Mouse (Mus musculus) lung, postnatal 25 days (tissue): ENCODE results near the gene Ly6g.
"Not testable (repeated sequence)": the region's sequence is repeated elsewhere in the genome, so short reads cannot be mapped to it uniquely, and the experiment has no call there.

Experiments
- DNase-seq: peaks from one replicate; pipeline ENCODE4 v3.0.0; 2022; ENCODE audit warnings: low spot score

Gene Ly6g

DNA sequence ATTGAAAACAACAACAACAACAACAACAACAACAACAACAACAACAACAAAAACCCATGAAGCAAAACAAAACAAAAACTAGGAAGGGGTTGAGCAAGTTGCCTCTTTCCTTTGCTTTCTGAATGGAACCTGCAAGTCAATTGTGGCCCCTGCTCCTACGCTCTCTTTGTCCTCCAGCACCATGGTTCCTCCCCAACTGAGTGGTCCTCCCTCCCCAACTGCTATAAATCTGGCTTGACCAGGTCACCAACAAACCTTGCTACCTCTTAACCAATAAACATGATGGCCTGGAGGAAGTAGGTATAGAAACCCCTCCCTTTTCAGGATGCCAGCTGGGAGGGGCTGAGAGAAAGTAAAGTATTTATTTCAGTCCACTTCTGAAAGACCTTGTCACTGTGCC lies at the start of gene Ly6g:
Ly6g (plus strand) TSS at position 301 of the 400 bp plus-strand sequence.
- no peak for DNase-seq

DNA sequence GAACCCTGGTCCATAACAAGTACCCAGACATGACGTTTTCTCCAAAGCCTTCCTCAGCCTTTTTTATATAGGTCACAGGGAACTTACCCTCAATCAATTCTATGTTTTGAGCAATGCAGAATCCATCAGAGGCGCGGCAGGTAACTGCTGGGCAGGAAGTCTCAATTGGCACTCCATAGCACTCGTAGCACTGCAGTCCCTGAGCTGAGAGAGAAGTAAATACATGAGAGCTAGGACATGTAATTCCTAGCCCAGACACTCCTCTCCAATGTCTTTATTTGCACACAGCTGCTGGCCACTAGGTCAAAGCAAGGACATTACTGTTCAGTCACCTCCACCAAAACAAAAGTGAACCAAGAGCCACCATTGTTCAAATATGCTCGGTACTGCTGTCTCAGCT lies 44.6 kb upstream of the Ly6g start:
- DNase-seq = not testable (repeated sequence)

DNA sequence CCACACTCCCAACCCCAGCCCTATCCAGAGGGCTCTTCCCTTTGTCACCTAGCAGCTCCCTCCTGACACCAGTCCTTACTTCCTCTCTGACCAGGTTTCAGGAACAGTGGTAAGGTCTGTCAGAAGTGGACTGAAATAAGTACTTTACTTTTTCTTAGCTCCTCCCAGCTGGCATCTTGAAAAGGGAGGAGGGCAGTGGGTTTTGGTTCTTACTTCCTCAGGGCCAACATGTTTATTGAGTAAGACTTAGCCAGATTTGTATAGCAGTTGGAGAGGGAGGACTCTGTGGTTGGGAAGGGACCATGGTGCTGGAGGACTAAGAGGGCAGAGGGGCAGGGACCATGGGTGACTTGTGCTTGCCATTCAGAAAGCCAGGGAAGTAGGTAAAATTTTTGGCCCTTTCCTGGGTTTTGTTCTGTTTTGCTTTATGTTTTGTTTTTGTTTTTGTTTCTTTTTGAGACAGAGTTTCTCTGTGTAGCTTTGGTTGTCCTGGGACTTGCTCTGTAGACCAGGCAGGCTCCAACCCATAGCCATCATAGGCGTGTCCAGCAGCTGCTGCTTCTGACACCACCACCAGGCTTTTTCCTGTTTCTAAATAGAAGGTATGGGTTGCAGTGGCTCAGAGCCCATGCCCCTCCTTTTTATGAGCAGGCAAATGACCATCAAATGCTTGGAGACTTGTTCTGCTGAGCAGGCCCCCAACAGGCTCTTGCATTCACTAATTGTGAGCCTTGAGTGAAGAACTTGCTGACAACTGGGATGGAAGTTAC lies 43.0 kb upstream of the Ly6g start, which contains the start of gene Ly6c2:
Ly6c2 (minus strand) TSS at position 110 of the 770 bp plus-strand sequence.
- DNase-seq = not testable (repeated sequence)

DNA sequence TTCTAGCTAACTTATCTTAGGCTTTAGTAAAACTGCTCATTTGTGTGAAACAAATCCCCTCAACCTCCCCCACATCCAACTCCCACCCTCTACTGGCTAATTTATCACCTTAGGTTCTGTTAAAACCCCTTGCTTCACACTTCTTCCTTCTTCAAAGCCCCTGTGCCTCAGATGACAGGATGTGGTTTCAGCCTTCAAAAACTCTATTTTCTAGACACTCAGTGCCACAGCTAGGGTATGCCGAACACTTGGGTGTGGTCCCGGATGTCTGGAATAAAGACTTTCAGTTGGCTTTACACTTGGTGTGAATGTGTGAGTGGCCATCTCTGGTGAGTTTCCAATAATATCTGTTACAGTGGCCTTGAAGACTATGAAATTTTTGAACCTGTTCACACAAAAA lies 38.5 kb upstream of the Ly6g start:
- DNase-seq = peak; percentile 41

DNA sequence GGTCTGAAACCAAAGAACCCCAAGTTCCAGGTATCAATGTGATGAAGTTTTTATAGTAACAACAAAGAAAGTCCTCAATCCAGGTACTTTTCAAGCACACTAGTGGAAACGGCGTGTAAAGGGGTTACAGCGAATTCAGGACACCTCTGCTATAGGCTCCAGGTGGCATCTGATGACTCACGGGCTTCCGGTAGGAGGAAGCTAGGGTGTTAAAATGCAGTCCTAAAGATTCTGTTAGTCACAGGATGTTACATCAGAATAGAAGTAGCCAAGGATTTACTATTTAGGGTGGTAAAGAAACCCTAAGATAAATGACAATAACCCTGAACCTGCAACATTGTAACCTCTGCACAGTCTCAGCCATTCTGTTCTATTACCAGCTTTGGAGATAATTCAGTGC lies 37.6 kb upstream of the Ly6g start:
- DNase-seq = not testable (repeated sequence)

DNA sequence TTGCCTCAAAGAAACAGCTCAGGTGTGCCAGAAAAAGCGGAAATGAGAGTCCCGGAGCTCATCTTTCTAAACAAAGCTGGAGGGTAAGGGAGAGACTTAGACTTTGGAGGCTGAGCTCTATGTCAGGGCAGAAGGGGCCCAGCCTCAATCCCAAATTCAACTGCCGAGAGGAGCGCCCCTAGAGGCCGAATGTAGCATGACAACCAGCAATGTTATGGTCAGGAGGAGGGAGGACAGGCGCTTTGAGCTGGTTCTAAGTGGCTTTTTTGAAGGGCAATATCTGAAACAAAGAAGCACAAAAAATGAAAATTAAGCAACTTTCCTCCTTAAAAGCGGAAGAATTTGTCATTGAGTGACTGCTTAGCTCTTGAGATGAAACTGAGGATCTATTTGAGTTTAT lies 36.3 kb upstream of the Ly6g start:
- DNase-seq = peak; percentile 29

DNA sequence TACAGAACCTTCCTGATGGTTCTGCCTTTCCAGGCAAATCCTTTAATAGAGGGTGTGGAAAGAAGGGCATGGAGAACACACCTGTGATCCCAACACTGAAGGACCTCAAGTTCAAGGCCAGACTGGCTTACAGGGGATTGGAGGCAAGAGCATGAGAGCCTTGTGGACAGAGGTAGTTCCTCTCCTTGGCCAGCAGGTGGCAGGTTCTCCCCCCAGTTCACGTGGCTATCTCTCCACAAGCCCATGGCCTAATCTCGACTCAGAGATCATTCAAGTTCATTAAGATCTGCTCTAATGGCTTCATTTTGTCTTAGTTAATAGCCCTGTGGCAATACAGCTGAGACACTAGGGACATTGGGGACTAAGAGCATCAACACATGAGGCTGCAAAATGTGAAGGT lies 35.0 kb upstream of the Ly6g start:
- peak; percentile 16 for DNase-seq

DNA sequence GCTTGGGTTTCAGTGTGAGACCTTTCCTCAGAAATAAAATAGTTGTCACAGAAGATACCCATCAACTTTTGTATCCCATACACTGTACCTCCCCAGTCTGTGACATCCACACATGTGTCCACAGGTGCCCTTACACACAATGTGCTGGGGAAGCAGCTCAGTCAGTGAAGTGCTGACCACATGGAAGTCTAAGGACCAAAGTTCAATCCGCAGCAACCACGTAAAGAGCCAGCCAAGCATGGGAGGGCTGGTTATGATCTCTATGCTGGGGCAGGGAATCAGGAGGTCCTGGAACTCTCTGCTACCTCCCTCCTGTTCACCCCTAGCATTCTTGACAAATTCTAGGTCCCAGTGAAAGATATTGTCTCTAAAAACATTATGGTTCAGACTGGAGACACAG lies 22.7 kb upstream of the Ly6g start:
- DNase-seq = not testable (repeated sequence)

DNA sequence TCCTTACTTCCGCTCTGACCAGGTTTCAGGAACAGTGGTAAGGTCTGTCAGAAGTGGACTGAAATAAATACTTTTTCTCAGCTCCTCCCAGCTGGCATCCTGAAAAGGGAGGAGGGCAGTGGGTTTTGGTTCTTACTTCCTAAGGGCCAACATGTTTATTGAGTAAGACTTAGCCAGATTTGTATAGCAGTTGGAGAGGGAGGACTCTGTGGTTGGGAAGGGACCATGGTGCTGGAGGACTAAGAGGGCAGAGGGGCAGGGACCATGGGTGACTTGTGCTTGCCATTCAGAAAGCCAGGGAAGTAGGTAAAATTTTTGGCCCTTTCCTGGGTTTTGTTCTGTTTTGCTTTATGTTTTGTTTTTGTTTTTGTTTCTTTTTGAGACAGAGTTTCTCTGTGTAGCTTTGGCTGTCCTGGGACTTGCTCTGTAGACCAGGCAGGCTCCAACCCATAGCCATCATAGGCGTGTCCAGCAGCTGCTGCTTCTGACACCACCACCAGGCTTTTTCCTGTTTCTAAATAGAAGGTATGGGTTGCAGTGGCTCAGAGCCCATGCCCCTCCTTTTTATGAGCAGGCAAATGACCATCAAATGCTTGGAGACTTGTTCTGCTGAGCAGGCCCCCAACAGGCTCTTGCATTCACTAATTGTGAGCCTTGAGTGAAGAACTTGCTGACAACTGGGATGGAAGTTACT lies 19.8 kb upstream of the Ly6g start:
- DNase-seq = not testable (repeated sequence)

DNA sequence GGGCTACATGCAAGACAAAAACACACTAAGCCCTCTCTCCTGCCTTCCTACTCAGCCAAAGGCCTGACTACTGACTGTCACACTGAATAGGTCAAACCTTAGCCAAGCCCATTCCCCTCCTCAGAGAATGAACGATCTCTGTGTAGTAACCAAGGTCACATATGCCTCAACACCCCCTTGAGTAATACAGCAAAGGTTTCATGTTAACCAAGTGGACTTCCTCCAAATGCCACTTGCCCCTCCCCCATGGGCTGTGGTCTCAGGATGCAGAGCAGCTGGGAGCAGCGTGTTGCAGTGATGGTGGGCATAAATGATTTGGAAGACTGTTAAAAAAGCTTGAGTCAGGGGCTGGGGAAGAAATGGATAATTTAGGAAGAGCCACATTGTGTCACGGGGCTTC lies 17.3 kb upstream of the Ly6g start:
- DNase-seq = not testable (repeated sequence)

DNA sequence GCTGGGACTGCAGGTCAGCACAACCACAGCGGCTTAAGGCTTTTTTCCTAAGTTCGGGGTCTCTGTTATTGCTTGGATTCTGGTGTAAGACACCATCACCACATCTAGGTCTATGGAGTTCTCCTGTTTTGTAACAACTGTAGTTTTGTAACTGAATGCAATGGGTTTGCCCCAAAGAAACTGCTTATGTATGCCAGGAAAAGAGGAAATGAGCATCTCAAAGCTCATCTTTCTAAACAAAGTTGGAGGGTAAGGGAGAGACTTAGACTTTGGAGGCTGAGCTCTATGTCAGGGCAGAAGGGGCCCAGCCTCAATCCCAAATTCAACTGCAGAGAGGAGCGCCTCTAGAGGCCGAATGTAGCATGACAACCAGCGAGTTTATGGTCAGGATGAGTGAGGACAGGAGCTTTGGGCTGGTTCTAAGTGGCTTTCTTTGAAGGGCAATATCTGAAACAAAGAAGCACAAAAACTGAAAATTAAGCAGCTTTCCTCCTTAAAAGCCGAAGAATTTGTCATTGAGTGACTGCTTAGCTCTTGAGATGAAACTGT lies 13.2 kb upstream of the Ly6g start:
- not testable (repeated sequence) for DNase-seq

DNA sequence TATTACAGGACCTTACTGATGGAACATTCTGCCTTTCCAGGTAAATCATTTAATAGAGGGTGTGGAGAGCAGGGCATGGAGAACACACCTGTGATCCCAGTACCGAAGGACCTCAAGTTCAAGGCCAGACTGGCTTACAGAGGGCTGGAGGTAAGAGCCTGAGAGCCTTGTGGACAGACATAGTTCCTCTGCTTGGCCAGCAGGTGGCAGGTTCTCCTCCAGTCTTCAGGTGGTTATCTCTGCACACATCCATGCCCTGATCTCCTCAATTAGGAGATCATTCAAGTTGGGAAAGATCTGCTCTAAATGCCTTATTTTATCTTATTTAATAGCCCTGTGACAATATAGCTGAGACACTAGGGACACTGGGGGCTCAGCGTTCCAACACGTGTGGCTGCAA lies 11.3 kb upstream of the Ly6g start:
- no peak for DNase-seq

DNA sequence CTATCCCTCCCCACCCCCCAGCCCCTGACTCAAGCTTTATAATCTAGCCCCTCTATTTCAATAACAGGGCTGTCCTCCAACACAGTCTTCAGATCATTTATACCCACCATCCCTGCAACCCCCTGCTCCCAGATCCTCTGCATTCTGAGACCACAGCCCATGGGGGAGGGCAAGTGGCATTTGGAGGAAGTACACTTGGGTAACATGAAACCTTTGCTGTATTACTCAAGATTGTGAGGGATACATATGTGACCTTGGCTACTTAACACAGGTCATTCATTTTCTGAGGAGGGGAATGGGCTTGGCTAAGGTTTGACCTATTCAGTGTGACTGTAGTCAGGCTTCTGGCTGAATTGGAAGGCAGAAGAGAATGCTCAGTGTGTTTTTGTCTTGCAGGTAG lies 2.0 kb upstream of the Ly6g start:
- no peak for DNase-seq

DNA sequence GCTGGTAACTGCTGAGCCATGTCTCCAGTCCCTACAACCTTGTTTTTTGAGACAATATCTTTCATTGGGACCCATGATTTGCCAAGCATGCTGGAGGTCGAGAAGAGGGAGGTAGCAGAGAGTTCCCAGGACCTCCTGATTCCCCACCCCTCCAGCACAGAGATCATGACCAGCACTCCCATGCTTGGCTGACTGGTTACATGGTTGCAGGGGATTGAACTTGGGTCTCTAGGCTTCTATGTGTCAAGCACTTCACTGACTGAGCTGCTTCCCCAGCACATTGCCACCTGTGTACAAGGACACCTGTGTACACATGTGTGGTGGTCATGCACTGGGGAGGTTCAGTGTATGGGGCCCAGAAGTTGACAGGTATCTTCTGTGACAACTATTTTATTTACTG lies 2.6 kb downstream of the Ly6g start:
- DNase-seq = no peak

DNA sequence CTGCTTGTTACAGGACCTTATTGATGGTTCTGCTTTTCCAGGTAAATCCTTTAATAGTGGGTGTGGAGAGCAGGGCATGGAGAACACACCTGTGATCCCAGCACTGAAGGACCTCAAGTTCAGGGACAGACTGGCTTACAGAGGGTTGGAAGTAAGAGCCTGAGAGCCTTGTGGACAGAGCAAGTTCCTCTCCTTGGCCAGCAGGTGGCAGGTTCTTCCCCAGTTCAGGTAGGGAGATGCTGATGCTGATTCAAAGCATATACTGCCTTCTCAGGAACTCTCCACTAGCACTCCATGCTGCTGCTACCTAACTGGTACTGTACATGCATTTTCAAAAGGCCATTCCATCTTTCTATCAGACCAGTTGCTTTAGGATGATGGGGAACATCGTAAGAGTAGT lies 20.5 kb downstream of the Ly6g start:
- peak; percentile 31 for DNase-seq

DNA sequence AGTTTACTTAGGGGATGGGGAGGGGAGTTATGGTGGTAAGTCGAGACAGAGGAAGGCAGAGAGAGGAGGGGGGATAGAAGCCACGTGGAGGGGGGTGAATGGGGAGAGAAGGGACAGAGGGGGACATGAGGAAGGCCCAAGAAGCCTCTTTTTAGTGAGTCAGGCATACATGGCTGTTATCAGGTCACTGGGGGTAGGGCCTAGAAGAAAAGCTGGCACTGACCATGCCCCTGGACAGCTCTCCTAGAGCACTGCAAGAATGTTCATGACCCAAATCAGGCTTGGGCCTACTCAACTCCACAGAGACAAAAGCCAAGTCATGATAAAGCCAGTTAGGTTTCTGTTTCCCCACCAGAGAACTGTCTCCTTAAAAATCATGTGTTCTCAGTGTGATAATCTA lies 31.3 kb downstream of the Ly6g start:
- DNase-seq = no peak

DNA sequence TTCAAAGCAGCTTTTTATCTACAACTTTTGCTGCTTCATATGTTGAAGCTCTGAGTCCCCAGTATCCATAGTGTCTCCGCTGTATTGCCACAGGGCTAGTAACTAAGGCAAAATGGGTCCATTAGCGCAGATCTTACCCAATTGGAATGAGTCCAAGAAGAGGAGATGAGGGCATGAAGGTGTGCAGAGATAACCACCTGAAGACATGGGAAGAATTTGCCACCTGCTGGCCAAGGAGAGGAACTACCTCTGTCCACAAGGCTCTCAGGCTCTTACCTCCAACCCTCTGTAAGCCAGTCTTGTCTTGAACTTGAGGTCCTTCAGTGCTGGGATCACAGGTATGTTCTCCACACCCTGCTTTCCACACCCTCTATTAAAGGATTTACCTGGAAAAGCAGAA lies 34.1 kb downstream of the Ly6g start:
- peak; percentile 1 for DNase-seq

DNA sequence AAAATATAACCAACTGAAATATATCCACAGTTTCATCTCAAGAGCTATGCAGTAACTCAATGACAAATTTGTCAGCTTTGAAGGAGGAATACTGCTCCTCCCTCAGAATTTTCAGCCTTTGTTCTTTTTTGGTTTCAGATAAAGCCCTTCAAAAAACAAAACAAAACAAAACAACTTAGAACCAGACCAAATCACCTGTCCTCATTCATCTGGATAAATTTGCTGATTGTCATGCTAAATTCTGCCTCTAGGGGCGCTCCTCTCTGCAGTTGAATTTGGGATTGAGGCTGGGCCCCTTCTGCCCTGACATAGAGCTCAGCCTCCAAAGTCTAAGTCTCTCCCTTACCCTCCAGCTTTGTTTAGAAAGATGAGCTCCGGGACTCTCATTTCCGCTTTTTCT lies 35.5 kb downstream of the Ly6g start:
- not testable (repeated sequence) for DNase-seq
